Mouse (Mus musculus) megakaryocyte, embryonic 14.5 days (primary cell): Measurements from ENCODE around the gene Prkaa2. TPM values are rescaled to one million over a fixed set of nuclear protein-coding genes. Genes with fewer than 3 reads are reported as not detected.
A peak's percentile ranks its signal among the peaks of the same experiment; 100 is the strongest.

Experiments
- H3K27me3 ChIP-seq: replicated peaks from 2 replicates; pipeline ENCODE3; 2012; ENCODE audit warnings: inconsistent platforms
- H3K36me3 ChIP-seq: replicated peaks from 2 replicates; pipeline ENCODE3; 2012; ENCODE audit warnings: low read length, inconsistent platforms, mixed read lengths
- H3K4me1 ChIP-seq: 2 replicates; pipeline ENCODE4 v1.6.1; 2012; ENCODE audit warnings: inconsistent platforms
- H3K4me3 ChIP-seq: replicated peaks from 2 replicates; pipeline ENCODE3; 2012; ENCODE audit warnings: moderate library complexity, mild to moderate bottlenecking, inconsistent platforms
- H3K9me3 ChIP-seq: 2 replicates; pipeline ENCODE4 v1.6.1; 2012; ENCODE audit warnings: inconsistent platforms
- FLI1 ChIP-seq: IDR thresholded peaks from 2 replicates; pipeline ENCODE4 v1.6.1; 2012; ENCODE audit warnings: low read length, inconsistent platforms, mixed read lengths
- GATA1 ChIP-seq: IDR thresholded peaks from 3 replicates; pipeline ENCODE4 v1.6.1; 2012; ENCODE audit warnings: mixed read lengths, low read length, inconsistent platforms, borderline replicate concordance
- polyA plus RNA-seq: library from polyadenylated mRNA; stranded (reverse); fragments of >175 nt; gene quantifications from 2 replicates; pipeline ENCODE4 v1.2.3, GENCODE M21; 2012; ENCODE audit warnings: low replicate concordance; ENCODE audit not compliant: insufficient read depth

Prkaa2 gene
- polyA plus RNA-seq, 1 experiment: 0.02 TPM

GRCm38 (mm10) chr4:105110684-105111035, 970 bp upstream of the Prkaa2 start:
- Histone ChIP-seq H3K4me1 (peaks cover 18% of the 10 kb centered on the region), H3K36me3 (no peaks in the 10 kb centered on the region), H3K4me3 (peak overlapping the region; percentile 95), H3K9me3 (no peaks in the 10 kb centered on the region), H3K27me3 (peaks cover 56% of the 10 kb centered on the region)
- TF ChIP-seq FLI1 (no peak), GATA1 (no peak)

- peaks cover 18% of the 10 kb centered on the region for H3K4me1 ChIP-seq
- TF ChIP-seq GATA1 (no peak), FLI1 (no peak)
- no peaks in the 10 kb centered on the region for H3K36me3 ChIP-seq
- H3K27me3 ChIP-seq: peaks cover 59% of the 10 kb centered on the region
- H3K9me3 ChIP-seq: no peaks in the 10 kb centered on the region
- H3K4me3 ChIP-seq: peak overlapping the region; percentile 95
Measured at GRCm38 (mm10) chr4:105109990-105110683, 447 bp upstream of the Prkaa2 start.

GRCm38 (mm10) chr4:105108641-105109198, 970 bp downstream of the Prkaa2 start:
- Histone ChIP-seq H3K4me3 (peak overlapping the region; percentile 95), H3K4me1 (peaks cover 18% of the 10 kb centered on the region), H3K9me3 (no peaks in the 10 kb centered on the region), H3K27me3 (peaks cover 62% of the 10 kb centered on the region), H3K36me3 (no peaks in the 10 kb centered on the region)
- TF ChIP-seq GATA1 (no peak), FLI1 (no peak)

GRCm38 (mm10) chr4:105107943-105108640, 1.6 kb downstream of the Prkaa2 start:
- TF ChIP-seq FLI1 (no peak), GATA1 (no peak)
- Histone ChIP-seq H3K4me1 (peaks cover 18% of the 10 kb centered on the region), H3K27me3 (peaks cover 60% of the 10 kb centered on the region), H3K36me3 (no peaks in the 10 kb centered on the region), H3K4me3 (no peak overlapping the region), H3K9me3 (no peaks in the 10 kb centered on the region)

- H3K4me1 ChIP-seq: peaks cover 24% of the 10 kb centered on the region
- H3K4me3 ChIP-seq: no peak overlapping the region
- no peaks in the 10 kb centered on the region for H3K9me3 ChIP-seq
- H3K36me3 ChIP-seq: no peaks in the 10 kb centered on the region
- TF ChIP-seq FLI1 (no peak), GATA1 (no peak)
- H3K27me3 ChIP-seq: peaks cover 37% of the 10 kb centered on the region
Measured at GRCm38 (mm10) chr4:105104099-105104872, 5.4 kb downstream of the Prkaa2 start.

GRCm38 (mm10) chr4:105101337-105101688, 8.4 kb downstream of the Prkaa2 start:
- peak overlapping the region; percentile 74 for H3K4me3 ChIP-seq
- H3K4me1 ChIP-seq: peaks cover 21% of the 10 kb centered on the region
- peaks cover 13% of the 10 kb centered on the region for H3K27me3 ChIP-seq
- TF ChIP-seq FLI1 (no peak), GATA1 (no peak)
- no peaks in the 10 kb centered on the region for H3K36me3 ChIP-seq
- no peaks in the 10 kb centered on the region for H3K9me3 ChIP-seq

- Histone ChIP-seq H3K4me3 (peak overlapping the region; percentile 74), H3K36me3 (no peaks in the 10 kb centered on the region), H3K4me1 (peaks cover 27% of the 10 kb centered on the region), H3K27me3 (peaks cover 7% of the 10 kb centered on the region), H3K9me3 (no peaks in the 10 kb centered on the region)
- no peak for TF ChIP-seq FLI1
- no peak for TF ChIP-seq GATA1
Measured at GRCm38 (mm10) chr4:105100508-105101336, 9.0 kb downstream of the Prkaa2 start.

- no peak for TF ChIP-seq FLI1
- no peak for TF ChIP-seq GATA1
- Histone ChIP-seq H3K36me3 (no peaks in the 10 kb centered on the region), H3K27me3 (peaks cover 3% of the 10 kb centered on the region)
Measured at GRCm38 (mm10) chr4:105098660-105099059, 11.0 kb downstream of the Prkaa2 start.

GRCm38 (mm10) chr4:105098158-105098557, 11.5 kb downstream of the Prkaa2 start:
- Histone ChIP-seq H3K9me3 (no peaks in the 10 kb centered on the region), H3K36me3 (no peaks in the 10 kb centered on the region), H3K4me1 (peaks cover 34% of the 10 kb centered on the region), H3K4me3 (no peak overlapping the region), H3K27me3 (peaks cover 3% of the 10 kb centered on the region)
- no peak for TF ChIP-seq FLI1
- no peak for TF ChIP-seq GATA1

More at GRCm38 (mm10) chr4:105098660-105099059, 11.0 kb downstream of the Prkaa2 start:
- Histone ChIP-seq H3K4me3 (no peak overlapping the region), H3K9me3 (no peaks in the 10 kb centered on the region), H3K4me1 (peaks cover 34% of the 10 kb centered on the region)
